Mouse (Mus musculus): ENCODE measurements around the gene Twsg1. TPM values are rescaled to one million over a fixed set of nuclear protein-coding genes. Genes with fewer than 3 reads are reported as not detected.

The Twsg1 gene
- 20.5 TPM for polyA plus RNA-seq (2015; fragmentation: Illumina TruSeq; extraction: RNeasy Lipid Tissue Mini Kit (QIAGEN cat#74804); ENCODE audit: low read depth, low replicate concordance)

DNA sequence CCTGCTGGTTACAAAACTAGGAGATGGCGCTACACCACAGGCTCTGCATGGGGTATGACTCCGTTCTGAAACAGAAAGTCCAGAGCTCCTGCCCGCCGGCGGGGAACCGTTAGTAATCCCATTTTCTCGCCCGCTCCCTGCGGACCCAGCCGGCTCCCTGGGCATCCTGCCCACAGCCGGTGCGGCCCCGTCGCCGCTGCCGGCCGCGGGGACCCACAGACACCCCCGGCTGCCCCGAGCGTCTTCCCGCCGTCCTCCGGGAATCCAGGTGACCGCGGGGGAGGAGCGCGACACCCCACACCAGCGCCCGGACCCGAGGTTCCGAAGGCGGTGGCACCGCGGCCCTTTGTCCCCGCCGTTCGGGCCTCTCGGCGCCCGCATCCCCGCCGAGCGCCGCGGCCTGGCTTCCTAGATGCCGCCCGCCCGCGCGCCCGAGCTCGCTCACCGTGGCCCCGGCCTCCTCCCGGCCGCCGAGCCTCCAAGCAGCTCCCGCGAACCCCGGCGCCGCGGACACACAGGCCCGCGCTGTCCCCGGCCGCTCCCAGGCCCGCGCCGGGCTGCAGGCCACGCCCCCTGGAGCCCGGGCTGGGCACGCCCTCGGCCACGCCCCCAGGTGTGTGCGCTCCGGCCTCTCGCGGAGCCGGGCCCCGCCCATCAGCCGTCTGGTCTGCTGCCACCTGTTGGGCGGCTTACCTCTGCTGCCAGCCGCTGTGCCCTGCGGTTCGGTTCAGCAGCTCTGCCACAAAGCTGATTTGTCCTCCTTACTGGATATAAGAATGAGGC lies at the start of gene Twsg1:
TSS of gene Twsg1 (minus strand) at position 605 of the 783 bp plus-strand sequence.

DNA sequence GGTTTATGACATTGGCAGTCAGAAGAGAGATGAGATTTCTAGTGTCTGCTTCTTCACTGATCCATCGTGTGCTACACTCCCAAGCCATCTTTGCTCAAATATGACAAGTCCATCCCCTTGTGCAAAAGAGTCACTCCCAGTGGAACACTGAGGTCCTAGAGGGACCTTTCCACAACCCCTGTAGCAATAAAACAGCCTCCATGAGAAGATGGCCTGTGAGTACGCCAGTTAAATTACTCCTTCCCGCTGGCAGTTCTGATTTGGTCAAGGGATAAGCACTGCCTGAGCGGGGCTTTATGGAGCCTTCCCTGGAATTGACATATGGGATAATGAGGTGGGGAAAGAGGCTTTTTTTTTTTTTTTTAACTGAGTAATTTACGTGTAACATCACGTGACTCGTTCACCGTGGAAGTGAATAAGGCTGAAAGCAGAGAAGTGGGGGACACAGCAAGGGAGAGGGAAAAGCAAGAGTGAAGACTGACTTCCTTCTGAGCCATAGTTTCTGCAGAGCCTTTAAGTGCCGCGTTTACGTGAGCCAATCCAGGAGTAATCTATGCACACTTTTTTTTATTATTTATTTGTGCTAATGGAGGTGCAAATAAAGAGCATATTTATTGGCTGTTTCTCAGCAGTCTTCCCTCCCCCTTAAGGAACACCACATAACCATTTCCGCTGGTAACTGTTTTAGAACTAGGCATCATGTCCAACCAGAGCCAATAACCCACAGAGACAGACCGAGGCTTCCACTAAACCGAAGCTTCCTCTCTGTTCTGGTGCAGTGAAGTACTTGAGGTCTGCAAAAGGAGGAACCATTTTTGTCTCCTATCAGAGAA lies 65.1 kb downstream of the Twsg1 start, which contains the start of gene Ralbp1:
TSS of gene Ralbp1 (minus strand) at position 102 of the 833 bp plus-strand sequence.

Other genes starting within 250 kb of the Twsg1 start
- 71.6 TPM for gene Rab31, start 178.5 kb downstream of the Twsg1 start, polyA plus RNA-seq (2015; fragmentation: Illumina TruSeq; extraction: RNeasy Lipid Tissue Mini Kit (QIAGEN cat#74804); ENCODE audit: low read depth, low replicate concordance)
- gene Ppp4r1, start 168.7 kb downstream of the Twsg1 start, polyA plus RNA-seq (2015; fragmentation: Illumina TruSeq; extraction: RNeasy Lipid Tissue Mini Kit (QIAGEN cat#74804); ENCODE audit: low read depth, low replicate concordance): 35.7 TPM
- gene Ralbp1, start 65.4 kb downstream of the Twsg1 start, polyA plus RNA-seq (2015; fragmentation: Illumina TruSeq; extraction: RNeasy Lipid Tissue Mini Kit (QIAGEN cat#74804); ENCODE audit: low read depth, low replicate concordance): 44.1 TPM
- 22.7 TPM for gene Ankrd12, start 125.9 kb upstream of the Twsg1 start, polyA plus RNA-seq (2015; fragmentation: Illumina TruSeq; extraction: RNeasy Lipid Tissue Mini Kit (QIAGEN cat#74804); ENCODE audit: low read depth, low replicate concordance)
- gene Ndufv2, start 150.3 kb upstream of the Twsg1 start, polyA plus RNA-seq (2015; fragmentation: Illumina TruSeq; extraction: RNeasy Lipid Tissue Mini Kit (QIAGEN cat#74804); ENCODE audit: low read depth, low replicate concordance): 403 TPM
- gene Washc1, start 160.3 kb upstream of the Twsg1 start, polyA plus RNA-seq (2015; fragmentation: Illumina TruSeq; extraction: RNeasy Lipid Tissue Mini Kit (QIAGEN cat#74804); ENCODE audit: low read depth, low replicate concordance): 31.0 TPM
- 1.9 TPM for gene Ddx11, start 172.3 kb upstream of the Twsg1 start, polyA plus RNA-seq (2015; fragmentation: Illumina TruSeq; extraction: RNeasy Lipid Tissue Mini Kit (QIAGEN cat#74804); ENCODE audit: low read depth, low replicate concordance)

Data from brain, adult 10 weeks (tissue).